Mouse (Mus musculus): ENCODE data around the gene Ankrd33. TPM values are rescaled to one million over a fixed set of nuclear protein-coding genes. Genes with fewer than 3 reads are reported as not detected.

The Ankrd33 gene
- not detected for polyA plus RNA-seq (2015; fragmentation: Illumina TruSeq; extraction: RNeasy Lipid Tissue Mini Kit (QIAGEN cat#74804); ENCODE audit: low read depth, low replicate concordance)

DNA sequence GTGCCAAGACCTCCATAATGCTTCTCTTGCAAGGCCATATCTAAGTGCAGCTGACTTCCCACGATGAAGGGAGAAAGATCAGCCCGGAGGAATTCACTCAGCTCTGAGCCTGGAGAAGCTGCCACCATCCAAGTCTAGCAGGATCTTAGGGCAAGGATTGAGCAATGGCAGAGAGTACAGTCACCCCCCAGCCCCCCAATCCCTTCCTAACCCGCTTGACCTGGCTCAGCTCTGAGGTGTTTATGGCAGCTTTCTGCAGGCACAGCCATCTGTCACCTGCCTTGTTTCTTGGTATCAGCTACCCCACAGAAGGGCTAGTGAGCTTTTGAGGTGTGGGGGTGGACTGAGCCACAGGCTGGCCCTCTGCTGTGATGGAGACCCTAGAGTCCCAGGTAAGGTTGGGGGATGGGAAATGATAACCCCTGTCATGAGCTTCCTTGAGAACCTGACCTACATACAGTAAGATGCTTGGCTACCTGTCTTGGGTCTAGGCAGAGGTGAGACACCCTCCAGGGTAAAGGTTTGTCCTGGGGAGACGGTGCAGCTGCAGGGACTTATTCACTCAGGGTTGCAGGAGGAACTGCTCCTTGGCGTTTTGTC, at the start of gene Ankrd33:
Gene Ankrd33, plus strand, starts transcription at position 245 of the 600 bp plus-strand sequence.

DNA sequence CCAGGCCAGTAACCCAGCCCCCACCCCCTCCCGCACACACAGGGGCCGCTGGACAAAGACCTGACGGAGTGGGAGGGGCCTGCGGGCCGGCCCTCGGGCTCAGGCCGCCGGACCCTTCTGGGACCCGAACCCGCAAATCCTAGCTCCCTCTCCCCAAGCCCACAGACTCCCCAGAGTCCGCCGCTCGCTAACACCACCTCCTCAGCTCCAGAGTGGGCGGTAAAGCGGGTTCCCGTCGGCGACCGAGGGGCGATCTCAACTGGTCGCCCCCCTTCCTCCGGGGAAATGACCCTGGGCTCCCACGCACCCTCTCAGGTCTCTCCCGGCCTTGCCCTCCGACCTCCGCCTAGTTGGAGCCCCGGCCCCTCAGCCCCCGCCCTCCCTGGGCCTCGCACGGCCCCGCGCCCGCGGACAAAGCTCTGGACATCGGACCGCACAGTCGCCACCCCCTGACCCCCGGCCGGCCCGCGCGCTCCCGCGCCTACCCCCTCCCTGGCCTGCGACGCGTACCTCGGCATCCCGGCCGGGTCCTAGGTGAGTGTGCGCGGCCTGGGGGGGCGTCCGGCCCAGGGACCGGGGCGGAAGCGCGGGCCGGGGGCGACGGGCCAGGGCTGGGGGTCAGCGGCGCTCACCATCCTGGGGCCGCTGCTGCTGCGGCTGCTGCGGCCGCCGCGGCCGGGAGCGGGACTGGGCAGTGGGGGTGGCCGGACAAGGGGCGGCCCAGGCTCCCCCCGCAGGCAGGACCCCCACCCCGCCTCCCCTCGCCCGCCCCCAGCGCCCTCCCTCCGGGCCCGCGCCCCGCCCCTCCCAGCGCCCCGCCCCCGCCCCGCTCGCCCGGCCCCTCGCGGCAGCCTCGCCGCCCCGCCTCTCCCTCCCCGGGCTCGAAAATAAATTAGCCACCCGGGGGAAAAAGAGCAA, 37.5 kb upstream of the Ankrd33 start, which contains the start of gene Fignl2:
Gene Fignl2, minus strand, starts transcription at position 755 of the 918 bp plus-strand sequence.

DNA sequence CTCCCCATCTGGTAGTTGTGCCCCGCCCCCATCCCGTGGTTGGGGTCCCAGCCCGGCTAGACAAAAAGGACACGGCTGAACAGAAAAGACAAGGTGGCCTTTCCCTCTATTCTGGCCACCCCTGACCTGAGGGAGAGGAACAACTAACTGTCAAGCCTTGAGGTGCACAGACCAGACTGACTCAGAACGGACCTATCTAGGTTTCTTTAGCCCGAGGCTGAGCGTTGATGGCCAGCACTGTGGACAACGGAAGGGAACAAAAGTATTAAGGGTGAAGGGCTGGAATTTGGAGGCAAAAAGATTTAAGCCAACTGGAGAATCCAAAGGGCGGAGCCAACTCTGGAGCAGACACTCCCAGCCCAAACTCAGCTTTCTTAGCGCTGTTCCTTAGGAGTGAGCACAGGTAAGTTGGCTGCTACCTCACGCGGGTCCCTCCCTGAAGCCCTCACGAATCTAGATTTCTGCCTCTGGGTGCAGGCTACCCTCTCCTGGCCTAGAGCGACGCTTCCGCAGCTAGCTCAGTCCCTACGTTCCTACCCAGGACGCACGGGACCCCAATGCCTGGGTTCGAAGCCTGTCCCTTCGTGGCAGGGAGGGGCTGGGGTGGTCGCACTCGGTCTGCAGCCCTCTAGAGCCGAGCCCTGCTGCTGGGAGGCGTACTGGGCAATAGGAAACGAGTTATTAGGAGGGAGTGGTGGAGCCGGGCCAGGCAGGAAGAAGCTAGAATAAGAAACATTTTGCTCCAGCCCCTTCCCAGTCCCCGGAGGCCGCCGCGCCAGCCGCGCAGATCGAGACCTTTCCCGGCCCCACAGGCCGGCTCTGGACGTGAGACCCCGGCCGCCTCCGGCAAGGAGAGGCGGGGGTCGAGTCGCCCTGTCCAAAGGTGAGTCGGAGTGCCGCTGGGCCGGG, 12.9 kb downstream of the Ankrd33 start, which contains the start of gene Acvrl1:
Gene Acvrl1, plus strand, starts transcription at position 342 of the 909 bp plus-strand sequence.

Other genes starting within 250 kb of the Ankrd33 start
- gene Scn8a, start 245.9 kb upstream of the Ankrd33 start, polyA plus RNA-seq (2015; fragmentation: Illumina TruSeq; extraction: RNeasy Lipid Tissue Mini Kit (QIAGEN cat#74804); ENCODE audit: low read depth, low replicate concordance), result 82.5 TPM
- gene Gm47841, start 68.4 kb upstream of the Ankrd33 start, polyA plus RNA-seq (2015; fragmentation: Illumina TruSeq; extraction: RNeasy Lipid Tissue Mini Kit (QIAGEN cat#74804); ENCODE audit: low read depth, low replicate concordance), result not detected
- gene Fignl2, start 37.2 kb upstream of the Ankrd33 start, polyA plus RNA-seq (2015; fragmentation: Illumina TruSeq; extraction: RNeasy Lipid Tissue Mini Kit (QIAGEN cat#74804); ENCODE audit: low read depth, low replicate concordance), result 0.62 TPM
- 13.8 TPM for gene Acvrl1, start 12.8 kb downstream of the Ankrd33 start, polyA plus RNA-seq (2015; fragmentation: Illumina TruSeq; extraction: RNeasy Lipid Tissue Mini Kit (QIAGEN cat#74804); ENCODE audit: low read depth, low replicate concordance)
- gene Acvr1b, start 58.3 kb downstream of the Ankrd33 start, polyA plus RNA-seq (2015; fragmentation: Illumina TruSeq; extraction: RNeasy Lipid Tissue Mini Kit (QIAGEN cat#74804); ENCODE audit: low read depth, low replicate concordance), result 62.2 TPM
- gene Grasp, start 108.4 kb downstream of the Ankrd33 start, polyA plus RNA-seq (2015; fragmentation: Illumina TruSeq; extraction: RNeasy Lipid Tissue Mini Kit (QIAGEN cat#74804); ENCODE audit: low read depth, low replicate concordance), result 29.4 TPM
- 91.2 TPM for gene Nr4a1, start 138.5 kb downstream of the Ankrd33 start, polyA plus RNA-seq (2015; fragmentation: Illumina TruSeq; extraction: RNeasy Lipid Tissue Mini Kit (QIAGEN cat#74804); ENCODE audit: low read depth, low replicate concordance)
- 44.3 TPM for gene Atg101, start 168.5 kb downstream of the Ankrd33 start, polyA plus RNA-seq (2015; fragmentation: Illumina TruSeq; extraction: RNeasy Lipid Tissue Mini Kit (QIAGEN cat#74804); ENCODE audit: low read depth, low replicate concordance)
- not detected for gene 6030408B16Rik, start 177.5 kb downstream of the Ankrd33 start, polyA plus RNA-seq (2015; fragmentation: Illumina TruSeq; extraction: RNeasy Lipid Tissue Mini Kit (QIAGEN cat#74804); ENCODE audit: low read depth, low replicate concordance)

Data from brain, adult 10 weeks (tissue).